Mouse (Mus musculus): Measurements from ENCODE around the gene Klf2.

GRCm38 (mm10) chr8:72318801-72319322 is at the start of gene Klf2:
- TF ChIP-seq EP300 (IDR thresholded peaks at IDR 0.05; ENCODE audit: insufficient read depth, low read depth, low read length): peak; percentile 26; the same call in 1 of the 2 replicates
- peak; percentile 96 for TF ChIP-seq POLR2A (IDR thresholded peaks at IDR 0.05; ENCODE audit: insufficient read depth, low read length)

Measured in ES-Bruce4 (cell line).